Mouse (Mus musculus) erythroblast, embryonic 14.5 days (primary cell): ENCODE measurements around the gene Elmod3.

Experiments
- GATA1 ChIP-seq: IDR thresholded peaks from 2 replicates; pipeline ENCODE4 v1.6.1; 2012; ENCODE audit warnings: low read length, inconsistent platforms, mixed read lengths
- TAL1 ChIP-seq: IDR thresholded peaks from 3 replicates; pipeline ENCODE4 v1.6.1; 2012; ENCODE audit warnings: low read length, inconsistent platforms, mixed read lengths

- TF ChIP-seq GATA1 (no peak), TAL1 (no peak)
Observed at GRCm38 (mm10) chr6:72519303-72519702, 78.9 kb downstream of the Elmod3 start.
